Mouse (Mus musculus) kidney, embryonic 14.5 days (tissue): ENCODE results near the gene Ddx60. TPM values are rescaled to one million over a fixed set of nuclear protein-coding genes. Genes with fewer than 3 reads are reported as not detected.
A peak's percentile ranks its signal among the peaks of the same experiment; 100 is the strongest.

Experiments
- ATAC-seq: fragments of 200-750 bp; cut with Nextera tagmentation; 2 replicates; pipeline ENCODE4 v1.8.0; 2017; ENCODE audit warnings: moderate number of reproducible peaks, mild to moderate bottlenecking, moderate TSS enrichment, moderate library complexity; ENCODE audit not compliant: low FRiP score, low TSS enrichment
- H3K27ac ChIP-seq: fragments of 300-500 bp; sonication (generic); 2 replicates; pipeline ENCODE4 v1.5.1; 2014; ENCODE audit warnings: low read depth, mild to moderate bottlenecking, low read length, moderate library complexity, mixed read lengths
- H3K27me3 ChIP-seq: fragments of 300-500 bp; sonication (generic); 2 replicates; pipeline ENCODE4 v1.6.1; 2014; ENCODE audit warnings: mild to moderate bottlenecking, low read length; ENCODE audit not compliant: control insufficient read depth, insufficient read depth
- H3K36me3 ChIP-seq: fragments of 300-500 bp; sonication (generic); 2 replicates; pipeline ENCODE4 v1.6.1; 2014; ENCODE audit warnings: low read length, mixed read lengths; ENCODE audit not compliant: control insufficient read depth, insufficient read depth
- H3K4me1 ChIP-seq: fragments of 300-500 bp; sonication (generic); 2 replicates; pipeline ENCODE4 v1.6.1; 2014; ENCODE audit warnings: low read length, mixed read lengths; ENCODE audit not compliant: control insufficient read depth, insufficient read depth
- H3K4me2 ChIP-seq: fragments of 300-500 bp; sonication (generic); replicated peaks from 2 replicates; pipeline ENCODE4 v1.6.1; 2014; ENCODE audit warnings: low read depth, mild to moderate bottlenecking, low read length
- H3K4me3 ChIP-seq: fragments of 300-500 bp; sonication (generic); 2 replicates; pipeline ENCODE4 v1.5.1; 2014; ENCODE audit warnings: mild to moderate bottlenecking, low read length
- H3K9ac ChIP-seq: fragments of 300-500 bp; sonication (generic); 2 replicates; pipeline ENCODE4 v1.6.1; 2014; ENCODE audit warnings: low read depth, mild to moderate bottlenecking, low read length, moderate library complexity
- H3K9me3 ChIP-seq: fragments of 300-500 bp; sonication (generic); 2 replicates; pipeline ENCODE4 v1.6.1; 2016; ENCODE audit warnings: low read length; ENCODE audit not compliant: control insufficient read depth
- WGBS: fragments of 180-500 bp; shearing (Covaris S2); extraction: QIAGEN DNeasy Blood & Tissue Kit; methylation state at CpG from one replicate; pipeline ENCODE4 v1.1.7; 2014; 5-methylcytosine and 5-hydroxymethylcytosine counted together
- polyA plus RNA-seq: library from polyadenylated mRNA; unstranded; fragments of >200 nt; fragmentation: Nextera tagmentation; extraction: Ambion mirVana; gene quantifications from 2 replicates; pipeline ENCODE4 v1.2.1, GENCODE M21; 2014

The Ddx60 gene
- polyA plus RNA-seq, 1 experiment from 2014 or later: 0.64 TPM

GRCm38 (mm10) chr8:61912817-61913216 is 15.1 kb upstream of the Ddx60 start:
- H3K27ac ChIP-seq: no peak overlapping the region
- ATAC-seq: no peak
- H3K9me3 ChIP-seq: no peaks in the 10 kb centered on the region
- H3K36me3 ChIP-seq: no peaks in the 10 kb centered on the region
- H3K9ac ChIP-seq: no peak overlapping the region
- H3K27me3 ChIP-seq: no peaks in the 10 kb centered on the region
- H3K4me2 ChIP-seq: no peak overlapping the region
- no peak overlapping the region for H3K4me3 ChIP-seq
- H3K4me1 ChIP-seq: no peaks in the 10 kb centered on the region
- WGBS: 89% methylated on average over 5 of the region's 5 CpGs

GRCm38 (mm10) chr8:61913957-61914356 is 13.9 kb upstream of the Ddx60 start:
- no peak overlapping the region for H3K4me3 ChIP-seq
- no peaks in the 10 kb centered on the region for H3K27me3 ChIP-seq
- no peaks in the 10 kb centered on the region for H3K36me3 ChIP-seq
- H3K9me3 ChIP-seq: no peaks in the 10 kb centered on the region
- no peak for ATAC-seq
- no peak overlapping the region for H3K4me2 ChIP-seq
- no peaks in the 10 kb centered on the region for H3K4me1 ChIP-seq
- H3K9ac ChIP-seq: no peak overlapping the region
- 56% methylated on average over 9 of the region's 9 CpGs for WGBS
- no peak overlapping the region for H3K27ac ChIP-seq

- Histone ChIP-seq H3K4me1 (no peaks in the 10 kb centered on the region), H3K36me3 (no peaks in the 10 kb centered on the region), H3K9ac (no peak overlapping the region), H3K27me3 (no peaks in the 10 kb centered on the region), H3K4me3 (no peak overlapping the region), H3K4me2 (no peak overlapping the region), H3K27ac (no peak overlapping the region), H3K9me3 (no peaks in the 10 kb centered on the region)
- WGBS: 67% methylated on average over 4 of the region's 4 CpGs
- ATAC-seq: no peak
These were observed 10.6 kb upstream of the Ddx60 start for GRCm38 (mm10) chr8:61917287-61917686.

- ATAC-seq: no peak
- no peak overlapping the region for H3K4me2 ChIP-seq
- H3K9me3 ChIP-seq: no peaks in the 10 kb centered on the region
- H3K9ac ChIP-seq: no peak overlapping the region
- H3K27me3 ChIP-seq: no peaks in the 10 kb centered on the region
- H3K4me1 ChIP-seq: no peaks in the 10 kb centered on the region
- H3K27ac ChIP-seq: no peak overlapping the region
- WGBS: 72% methylated on average over 2 of the region's 2 CpGs
- no peak overlapping the region for H3K4me3 ChIP-seq
- no peaks in the 10 kb centered on the region for H3K36me3 ChIP-seq
These were observed 8.6 kb upstream of the Ddx60 start for GRCm38 (mm10) chr8:61919145-61919788.

- Histone ChIP-seq H3K27ac (no peak overlapping the region), H3K9me3 (no peaks in the 10 kb centered on the region), H3K4me3 (no peak overlapping the region), H3K27me3 (no peaks in the 10 kb centered on the region), H3K36me3 (no peaks in the 10 kb centered on the region), H3K4me1 (no peaks in the 10 kb centered on the region), H3K9ac (no peak overlapping the region), H3K4me2 (no peak overlapping the region)
- ATAC-seq: no peak
- WGBS: 76% methylated on average over 7 of the region's 7 CpGs
These were observed 7.5 kb upstream of the Ddx60 start for GRCm38 (mm10) chr8:61920389-61920788.

GRCm38 (mm10) chr8:61921454-61922054 is 6.3 kb upstream of the Ddx60 start:
- Histone ChIP-seq H3K27me3 (no peaks in the 10 kb centered on the region), H3K27ac (no peak overlapping the region), H3K4me1 (no peaks in the 10 kb centered on the region), H3K9ac (no peak overlapping the region), H3K9me3 (no peaks in the 10 kb centered on the region), H3K4me3 (no peak overlapping the region), H3K4me2 (no peak overlapping the region), H3K36me3 (no peaks in the 10 kb centered on the region)
- 84% methylated on average over 10 of the region's 10 CpGs for WGBS
- no peak for ATAC-seq

DNA sequence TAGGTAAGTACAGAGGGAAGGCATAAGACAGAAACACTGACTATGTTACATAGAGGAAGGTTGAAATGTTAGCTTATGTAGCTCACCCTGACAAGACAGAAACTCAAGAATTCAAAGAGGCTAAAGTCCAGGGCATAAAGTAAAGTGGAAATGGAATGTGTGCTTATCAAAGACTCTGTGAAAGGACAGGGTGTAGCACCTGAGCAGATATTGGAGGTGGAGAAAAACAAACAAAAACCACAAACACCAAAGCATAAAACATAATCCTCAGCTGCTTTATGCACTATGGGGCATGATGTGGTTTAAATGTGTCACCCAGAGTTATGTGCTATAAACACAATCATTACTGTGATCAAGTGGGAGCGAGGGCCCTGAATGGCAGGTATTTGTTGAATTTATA is 3.4 kb upstream of the Ddx60 start:
- Histone ChIP-seq H3K27ac (no peak overlapping the region), H3K9me3 (no peaks in the 10 kb centered on the region), H3K36me3 (no peaks in the 10 kb centered on the region), H3K4me3 (no peak overlapping the region), H3K4me2 (no peak overlapping the region), H3K9ac (no peak overlapping the region), H3K27me3 (no peaks in the 10 kb centered on the region), H3K4me1 (no peaks in the 10 kb centered on the region)
- 73% methylated on average over 1 of the region's 1 CpGs for WGBS
- ATAC-seq: no peak

- Histone ChIP-seq H3K4me1 (no peaks in the 10 kb centered on the region), H3K4me2 (no peak overlapping the region), H3K27me3 (no peaks in the 10 kb centered on the region), H3K9me3 (no peaks in the 10 kb centered on the region), H3K36me3 (no peaks in the 10 kb centered on the region), H3K27ac (no peak overlapping the region), H3K9ac (no peak overlapping the region), H3K4me3 (no peak overlapping the region)
- ATAC-seq: no peak
- 7% methylated on average over 2 of the region's 2 CpGs for WGBS
These were observed 5.4 kb downstream of the Ddx60 start for GRCm38 (mm10) chr8:61933243-61933642.

DNA sequence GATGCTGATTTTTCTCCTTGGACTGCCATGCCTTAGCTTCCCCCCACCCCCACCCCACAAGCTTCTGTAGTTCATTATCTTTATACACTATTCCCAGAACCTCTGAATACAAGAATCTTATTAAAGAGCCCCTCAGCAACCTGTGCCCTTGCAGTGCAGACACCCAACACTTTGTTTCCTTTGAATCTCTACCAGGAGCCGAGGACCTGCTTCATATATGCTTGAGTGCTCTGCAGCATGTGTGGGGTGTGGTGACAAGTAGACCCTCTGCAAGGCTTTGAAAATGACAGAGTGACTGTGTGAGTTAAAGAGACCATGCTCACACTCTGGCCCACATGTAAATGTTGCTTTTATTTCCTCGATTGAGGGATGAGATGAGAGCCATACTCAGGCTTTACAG is 9.7 kb downstream of the Ddx60 start:
- H3K9ac ChIP-seq: no peak overlapping the region
- H3K27me3 ChIP-seq: no peaks in the 10 kb centered on the region
- no peaks in the 10 kb centered on the region for H3K4me1 ChIP-seq
- peak; percentile 46; the same call in 1 of the 2 replicates for ATAC-seq
- 64% methylated on average over 2 of the region's 2 CpGs for WGBS
- H3K4me2 ChIP-seq: no peak overlapping the region
- no peaks in the 10 kb centered on the region for H3K36me3 ChIP-seq
- H3K27ac ChIP-seq: no peak overlapping the region
- H3K4me3 ChIP-seq: no peak overlapping the region
- H3K9me3 ChIP-seq: no peaks in the 10 kb centered on the region
